Mouse (Mus musculus) limb, embryonic 13.5 days (tissue): ENCODE measurements at regions not wholly inside any gene's neighbourhood (a gene's known extent, or its start where the extent isn't known, plus 50 kb on each side); places are given as distances from the start of the nearest gene placed in this dataset.

Experiments used
- ATAC-seq: fragments of 200-750 bp; cut with Nextera tagmentation; 2 replicates; pipeline ENCODE4 v1.8.0; 2017; ENCODE audit warnings: low read depth, moderate number of reproducible peaks, moderate TSS enrichment; ENCODE audit not compliant: low FRiP score
- H3K27ac ChIP-seq: fragments of 300-500 bp; sonication (generic); 2 replicates; pipeline ENCODE4 v1.5.1; 2015; ENCODE audit warnings: inconsistent platforms, mild to moderate bottlenecking, moderate library complexity
- H3K27me3 ChIP-seq: fragments of 300-500 bp; sonication (generic); 2 replicates; pipeline ENCODE4 v1.6.1; 2015; ENCODE audit warnings: mild to moderate bottlenecking, inconsistent platforms
- H3K36me3 ChIP-seq: fragments of 300-500 bp; sonication (generic); 2 replicates; pipeline ENCODE4 v1.6.1; 2015; ENCODE audit warnings: inconsistent platforms, mild to moderate bottlenecking, moderate library complexity
- H3K4me1 ChIP-seq: fragments of 300-500 bp; sonication (generic); 2 replicates; pipeline ENCODE4 v1.6.1; 2015; ENCODE audit warnings: inconsistent platforms
- H3K4me2 ChIP-seq: fragments of 300-500 bp; sonication (generic); replicated peaks from 2 replicates; pipeline ENCODE4 v1.6.1; 2015; ENCODE audit warnings: inconsistent platforms, mild to moderate bottlenecking, moderate library complexity
- H3K4me3 ChIP-seq: fragments of 300-500 bp; sonication (generic); 2 replicates; pipeline ENCODE4 v1.5.1; 2015; ENCODE audit warnings: moderate library complexity, mild to moderate bottlenecking, inconsistent platforms
- H3K9ac ChIP-seq: fragments of 300-500 bp; sonication (generic); 2 replicates; pipeline ENCODE4 v1.6.1; 2015; ENCODE audit warnings: mild to moderate bottlenecking, inconsistent platforms
- H3K9me3 ChIP-seq: fragments of 300-500 bp; sonication (generic); 2 replicates; pipeline ENCODE4 v1.6.1; 2016; ENCODE audit warnings: inconsistent platforms
- WGBS: fragments of 180-500 bp; shearing (Covaris S2); methylation state at CpG from one replicate; pipeline ENCODE4 v1.1.7; 2015; 5-methylcytosine and 5-hydroxymethylcytosine counted together

GRCm38 (mm10) chr12:77789427-77789826 is 404.6 kb upstream of the Gm6657 start:
- peak overlapping the region; percentile 17 for H3K4me3 ChIP-seq
- WGBS: 4% methylated on average over 8 of the region's 8 CpGs
- H3K9me3 ChIP-seq: no peaks in the 10 kb centered on the region
- H3K4me2 ChIP-seq: peak overlapping the region; percentile 52
- H3K27me3 ChIP-seq: peaks cover 23% of the 10 kb centered on the region
- H3K27ac ChIP-seq: no peak overlapping the region
- no peak overlapping the region for H3K9ac ChIP-seq
- no peaks in the 10 kb centered on the region for H3K36me3 ChIP-seq
- peaks cover 10% of the 10 kb centered on the region for H3K4me1 ChIP-seq
- ATAC-seq: no peak; the same call in 1 of the 2 replicates

- H3K4me2 ChIP-seq: peak overlapping the region; percentile 52
- no peak overlapping the region for H3K9ac ChIP-seq
- no peaks in the 10 kb centered on the region for H3K9me3 ChIP-seq
- H3K4me3 ChIP-seq: peak overlapping the region; percentile 17
- ATAC-seq: no peak
- WGBS: 22% methylated on average over 14 of the region's 14 CpGs
- no peak overlapping the region for H3K27ac ChIP-seq
- peaks cover 10% of the 10 kb centered on the region for H3K4me1 ChIP-seq
- H3K36me3 ChIP-seq: no peaks in the 10 kb centered on the region
- peaks cover 23% of the 10 kb centered on the region for H3K27me3 ChIP-seq
These were observed 404.2 kb upstream of the Gm6657 start for GRCm38 (mm10) chr12:77789871-77790270.

GRCm38 (mm10) chr12:77790891-77791672 is 403.0 kb upstream of the Gm6657 start:
- H3K9ac ChIP-seq: no peak overlapping the region
- H3K9me3 ChIP-seq: no peaks in the 10 kb centered on the region
- no peak for ATAC-seq
- H3K36me3 ChIP-seq: no peaks in the 10 kb centered on the region
- WGBS: 67% methylated on average over 13 of the region's 13 CpGs
- H3K4me3 ChIP-seq: no peak overlapping the region
- H3K27ac ChIP-seq: no peak overlapping the region
- peaks cover 10% of the 10 kb centered on the region for H3K4me1 ChIP-seq
- H3K27me3 ChIP-seq: peaks cover 23% of the 10 kb centered on the region
- H3K4me2 ChIP-seq: no peak overlapping the region

GRCm38 (mm10) chr12:77798516-77798915 is 395.5 kb upstream of the Gm6657 start:
- H3K4me1 ChIP-seq: peaks cover 8% of the 10 kb centered on the region
- no peak for ATAC-seq
- H3K4me2 ChIP-seq: no peak overlapping the region
- no peaks in the 10 kb centered on the region for H3K36me3 ChIP-seq
- no peak overlapping the region for H3K27ac ChIP-seq
- H3K27me3 ChIP-seq: 0 out of 2 replicates have a peak, but pooled peaks cover 2% of the 10 kb centered on the region
- H3K9ac ChIP-seq: no peak overlapping the region
- no peaks in the 10 kb centered on the region for H3K9me3 ChIP-seq
- no peak overlapping the region for H3K4me3 ChIP-seq
- WGBS: 87% methylated on average over 4 of the region's 4 CpGs

- no peak for ATAC-seq
- Histone ChIP-seq H3K9ac (no peak overlapping the region), H3K4me1 (peaks cover 8% of the 10 kb centered on the region), H3K4me2 (no peak overlapping the region), H3K27ac (no peak overlapping the region), H3K4me3 (no peak overlapping the region), H3K9me3 (no peaks in the 10 kb centered on the region), H3K27me3 (no peaks in the 10 kb centered on the region), H3K36me3 (no peaks in the 10 kb centered on the region)
- 60% methylated on average over 12 of the region's 12 CpGs for WGBS
These were observed 394.8 kb upstream of the Gm6657 start for GRCm38 (mm10) chr12:77799134-77799770.

- Histone ChIP-seq H3K4me2 (no peak overlapping the region), H3K4me1 (peaks cover 13% of the 10 kb centered on the region; the same call in 1 of the 2 replicates), H3K27me3 (no peaks in the 10 kb centered on the region), H3K4me3 (no peak overlapping the region), H3K36me3 (no peaks in the 10 kb centered on the region), H3K9ac (no peak overlapping the region), H3K27ac (no peak overlapping the region), H3K9me3 (no peaks in the 10 kb centered on the region)
- WGBS: 52% methylated on average over 7 of the region's 7 CpGs
- peak; percentile 76 for ATAC-seq
These were observed 386.4 kb upstream of the Gm6657 start for GRCm38 (mm10) chr12:77807674-77808073.

GRCm38 (mm10) chr12:77811276-77811675 is 382.8 kb upstream of the Gm6657 start:
- Histone ChIP-seq H3K4me3 (no peak overlapping the region), H3K4me2 (no peak overlapping the region), H3K9me3 (no peaks in the 10 kb centered on the region), H3K9ac (no peak overlapping the region), H3K27me3 (no peaks in the 10 kb centered on the region), H3K36me3 (no peaks in the 10 kb centered on the region), H3K4me1 (peaks cover 13% of the 10 kb centered on the region; the same call in 1 of the 2 replicates), H3K27ac (no peak overlapping the region)
- ATAC-seq: no peak
- WGBS: 57% methylated on average over 2 of the region's 2 CpGs

GRCm38 (mm10) chr12:77819456-77819855 is 374.6 kb upstream of the Gm6657 start:
- Histone ChIP-seq H3K36me3 (no peaks in the 10 kb centered on the region), H3K9me3 (no peaks in the 10 kb centered on the region), H3K9ac (no peak overlapping the region), H3K4me2 (no peak overlapping the region), H3K4me1 (no peaks in the 10 kb centered on the region), H3K27ac (no peak overlapping the region), H3K4me3 (no peak overlapping the region), H3K27me3 (no peaks in the 10 kb centered on the region)
- WGBS: 94% methylated on average over 16 of the region's 16 CpGs
- ATAC-seq: no peak

- Histone ChIP-seq H3K4me1 (no peaks in the 10 kb centered on the region), H3K4me2 (no peak overlapping the region), H3K27me3 (no peaks in the 10 kb centered on the region), H3K9ac (no peak overlapping the region), H3K27ac (no peak overlapping the region), H3K4me3 (no peak overlapping the region), H3K9me3 (0 out of 2 replicates have a peak, but pooled peaks cover 5% of the 10 kb centered on the region), H3K36me3 (no peaks in the 10 kb centered on the region)
- WGBS: 40% methylated on average over 3 of the region's 3 CpGs
- ATAC-seq: no peak
These were observed 370.5 kb upstream of the Gm6657 start for GRCm38 (mm10) chr12:77823381-77824030.

- no peak for ATAC-seq
- no peak overlapping the region for H3K9ac ChIP-seq
- no peaks in the 10 kb centered on the region for H3K9me3 ChIP-seq
- no peaks in the 10 kb centered on the region for H3K4me1 ChIP-seq
- 94% methylated on average over 9 of the region's 9 CpGs for WGBS
- H3K4me3 ChIP-seq: no peak overlapping the region
- no peaks in the 10 kb centered on the region for H3K36me3 ChIP-seq
- H3K27ac ChIP-seq: no peak overlapping the region
- H3K4me2 ChIP-seq: no peak overlapping the region
- H3K27me3 ChIP-seq: no peaks in the 10 kb centered on the region
These were observed 360.5 kb upstream of the Gm6657 start for GRCm38 (mm10) chr12:77833411-77834169.

- H3K4me2 ChIP-seq: no peak overlapping the region
- no peaks in the 10 kb centered on the region for H3K36me3 ChIP-seq
- no peak overlapping the region for H3K4me3 ChIP-seq
- no peak overlapping the region for H3K27ac ChIP-seq
- no peaks in the 10 kb centered on the region for H3K4me1 ChIP-seq
- WGBS: 69% methylated on average over 1 of the region's 1 CpGs
- no peak overlapping the region for H3K9ac ChIP-seq
- H3K27me3 ChIP-seq: no peaks in the 10 kb centered on the region
- no peak for ATAC-seq
- H3K9me3 ChIP-seq: no peaks in the 10 kb centered on the region
These were observed 359.2 kb upstream of the Gm6657 start for GRCm38 (mm10) chr12:77834891-77835290.

GRCm38 (mm10) chr12:77836231-77836630 is 357.8 kb upstream of the Gm6657 start:
- Histone ChIP-seq H3K9me3 (no peaks in the 10 kb centered on the region), H3K36me3 (no peaks in the 10 kb centered on the region), H3K27me3 (no peaks in the 10 kb centered on the region), H3K4me2 (no peak overlapping the region), H3K27ac (no peak overlapping the region), H3K9ac (no peak overlapping the region), H3K4me3 (no peak overlapping the region), H3K4me1 (no peaks in the 10 kb centered on the region)
- WGBS: 81% methylated on average over 2 of the region's 2 CpGs
- ATAC-seq: no peak
